Mouse (Mus musculus) embryonic facial prominence, embryonic 10.5 days (tissue): ENCODE results near the gene Ripk4. TPM values are rescaled to one million over a fixed set of nuclear protein-coding genes. Genes with fewer than 3 reads are reported as not detected.

Experiments
- DNase-seq: peaks from one replicate; pipeline ENCODE4 v3.0.0-alpha.2; 2017; ENCODE audit warnings: low spot score
- H3K27ac ChIP-seq: fragments of 300-500 bp; sonication (generic); replicated peaks from 2 replicates; pipeline ENCODE4 v1.5.1; 2016; ENCODE audit warnings: mild to moderate bottlenecking
- H3K27me3 ChIP-seq: fragments of 300-500 bp; sonication (generic); replicated peaks from 2 replicates; pipeline ENCODE4 v1.6.1; 2016; ENCODE audit warnings: low read depth, mild to moderate bottlenecking; ENCODE audit not compliant: poor library complexity, severe bottlenecking
- H3K36me3 ChIP-seq: fragments of 300-500 bp; sonication (generic); replicated peaks from 2 replicates; pipeline ENCODE4 v1.6.1; 2016; ENCODE audit warnings: mild to moderate bottlenecking, moderate library complexity
- H3K4me1 ChIP-seq: fragments of 300-500 bp; sonication (generic); 2 replicates; pipeline ENCODE4 v1.6.1; 2016
- H3K4me3 ChIP-seq: fragments of 300-500 bp; sonication (generic); 2 replicates; pipeline ENCODE4 v1.5.1; 2016; ENCODE audit warnings: mild to moderate bottlenecking, moderate library complexity
- H3K9me3 ChIP-seq: fragments of 300-500 bp; sonication (generic); 2 replicates; pipeline ENCODE4 v1.6.1; 2016; ENCODE audit warnings: mild to moderate bottlenecking
- WGBS: fragments of 180-500 bp; shearing (Covaris S2); methylation state at CpG from one replicate; pipeline ENCODE4 v1.1.7; 2016; 5-methylcytosine and 5-hydroxymethylcytosine counted together
- polyA plus RNA-seq: library from polyadenylated mRNA; unstranded; fragments of >200 nt; fragmentation: Nextera tagmentation; extraction: Ambion mirVana; gene quantifications from 2 replicates; pipeline ENCODE4 v1.2.1, GENCODE M21; 2016

The Ripk4 gene
- polyA plus RNA-seq, 1 experiment from 2014 or later: 7.8 TPM

- H3K27ac ChIP-seq: no peak overlapping the region
- no peaks in the 10 kb centered on the region for H3K27me3 ChIP-seq
- H3K4me1 ChIP-seq: no peaks in the 10 kb centered on the region
- 77% methylated on average over 3 of the region's 3 CpGs for WGBS
- no peaks in the 10 kb centered on the region for H3K9me3 ChIP-seq
- no peak for DNase-seq
- no peaks in the 10 kb centered on the region for H3K36me3 ChIP-seq
- no peak overlapping the region for H3K4me3 ChIP-seq
Observed at GRCm38 (mm10) chr16:97726436-97726835, 37.2 kb downstream of the Ripk4 start.

- Histone ChIP-seq H3K4me1 (peaks cover 9% of the 10 kb centered on the region; the same call in 1 of the 2 replicates), H3K36me3 (no peaks in the 10 kb centered on the region), H3K27ac (no peak overlapping the region), H3K9me3 (no peaks in the 10 kb centered on the region), H3K4me3 (no peak overlapping the region), H3K27me3 (no peaks in the 10 kb centered on the region)
- DNase-seq: no peak
- 82% methylated on average over 1 of the region's 1 CpGs for whole genome bisulfite sequencing
Observed at GRCm38 (mm10) chr16:97720093-97720492, 43.5 kb downstream of the Ripk4 start.

GRCm38 (mm10) chr16:97719392-97719983 is 44.1 kb downstream of the Ripk4 start:
- DNase-seq: no peak
- no peaks in the 10 kb centered on the region for H3K36me3 ChIP-seq
- peaks cover 9% of the 10 kb centered on the region; the same call in 1 of the 2 replicates for H3K4me1 ChIP-seq
- no peaks in the 10 kb centered on the region for H3K9me3 ChIP-seq
- H3K27ac ChIP-seq: no peak overlapping the region
- no peaks in the 10 kb centered on the region for H3K27me3 ChIP-seq
- H3K4me3 ChIP-seq: no peak overlapping the region

- 90% methylated on average over 6 of the region's 6 CpGs for WGBS
- peaks cover 9% of the 10 kb centered on the region; the same call in 1 of the 2 replicates for H3K4me1 ChIP-seq
- H3K9me3 ChIP-seq: no peaks in the 10 kb centered on the region
Observed at GRCm38 (mm10) chr16:97716567-97716966, 47.0 kb downstream of the Ripk4 start.

GRCm38 (mm10) chr16:97712129-97712528 is 51.5 kb downstream of the Ripk4 start:
- no peak for DNase-seq
- H3K4me3 ChIP-seq: no peak overlapping the region
- no peaks in the 10 kb centered on the region for H3K9me3 ChIP-seq
- H3K36me3 ChIP-seq: no peaks in the 10 kb centered on the region
- H3K27me3 ChIP-seq: no peaks in the 10 kb centered on the region
- H3K4me1 ChIP-seq: peaks cover 3% of the 10 kb centered on the region; the same call in 1 of the 2 replicates
- H3K27ac ChIP-seq: no peak overlapping the region

More at GRCm38 (mm10) chr16:97716567-97716966, 47.0 kb downstream of the Ripk4 start:
- Histone ChIP-seq H3K4me3 (no peak overlapping the region), H3K27me3 (no peaks in the 10 kb centered on the region), H3K27ac (no peak overlapping the region), H3K36me3 (no peaks in the 10 kb centered on the region)
- DNase-seq: no peak

GRCm38 (mm10) chr16:97701871-97702270 is 61.7 kb downstream of the Ripk4 start:
- no peaks in the 10 kb centered on the region for H3K9me3 ChIP-seq
- 75% methylated on average over 1 of the region's 1 CpGs for WGBS
- DNase-seq: no peak

GRCm38 (mm10) chr16:97697769-97698168 is 65.8 kb downstream of the Ripk4 start:
- 24% methylated on average over 1 of the region's 1 CpGs for WGBS
- Histone ChIP-seq H3K27ac (no peak overlapping the region), H3K9me3 (no peaks in the 10 kb centered on the region), H3K4me3 (no peak overlapping the region), H3K27me3 (no peaks in the 10 kb centered on the region), H3K36me3 (no peaks in the 10 kb centered on the region), H3K4me1 (no peaks in the 10 kb centered on the region)
- no peak for DNase-seq

More at GRCm38 (mm10) chr16:97701871-97702270, 61.7 kb downstream of the Ripk4 start:
- no peaks in the 10 kb centered on the region for H3K36me3 ChIP-seq
- H3K4me3 ChIP-seq: no peak overlapping the region
- no peaks in the 10 kb centered on the region for H3K4me1 ChIP-seq
- no peak overlapping the region for H3K27ac ChIP-seq
- no peaks in the 10 kb centered on the region for H3K27me3 ChIP-seq

DNA sequence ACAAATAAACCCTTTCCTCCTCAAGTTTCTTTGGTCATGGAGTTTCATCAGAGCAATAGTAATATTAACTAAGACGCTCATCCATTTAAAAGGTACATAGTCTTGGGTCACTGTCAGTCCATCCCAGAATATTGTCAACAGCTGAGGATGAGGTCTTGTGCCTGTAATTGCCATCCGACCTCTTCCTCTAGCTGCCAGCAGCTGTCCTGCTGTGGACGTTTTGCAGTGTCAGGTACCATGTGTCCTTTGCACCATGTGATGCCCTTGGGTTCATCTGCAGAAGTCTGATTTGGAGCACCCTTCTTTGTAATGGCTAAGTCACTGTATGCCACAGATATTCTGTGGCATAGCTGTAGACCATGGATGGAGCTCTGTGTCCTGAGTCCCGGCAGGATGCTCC is 67.9 kb downstream of the Ripk4 start:
- Histone ChIP-seq H3K27ac (no peak overlapping the region), H3K9me3 (no peaks in the 10 kb centered on the region), H3K36me3 (no peaks in the 10 kb centered on the region), H3K4me1 (no peaks in the 10 kb centered on the region), H3K27me3 (no peaks in the 10 kb centered on the region), H3K4me3 (no peak overlapping the region)
- no peak for DNase-seq
- WGBS: 77% methylated on average over 4 of the region's 4 CpGs

Other genes with a start within 250 kb of the Ripk4 start
- not detected in 2 replicates for gene Fam3b, start 249.0 kb downstream of the Ripk4 start, polyA plus RNA-seq
- 0.55 and 0.60 TPM in 2 replicates for gene Tmprss2, start 152.6 kb downstream of the Ripk4 start, polyA plus RNA-seq
- 16.6 and 17.2 TPM in 2 replicates for gene Prdm15, start 88.1 kb upstream of the Ripk4 start, polyA plus RNA-seq
- gene C2cd2, start 198.8 kb upstream of the Ripk4 start, polyA plus RNA-seq: 11.6 and 14.0 TPM in 2 replicates
- 14.5 and 15.2 TPM in 2 replicates for gene Zbtb21, start 198.8 kb upstream of the Ripk4 start, polyA plus RNA-seq
- gene B230307C23Rik, start 233.5 kb upstream of the Ripk4 start, polyA plus RNA-seq: 18.9 and 22.4 TPM in 2 replicates